Mouse (Mus musculus): Measurements from ENCODE around the gene Tmem107.

- TF ChIP-seq CTCF (IDR thresholded peaks at IDR 0.05; ENCODE audit: borderline replicate concordance, control insufficient read depth, extremely low read depth, insufficient read depth, low read length, poor library complexity) (no peak), POLR2A (IDR thresholded peaks at IDR 0.05; ENCODE audit: control insufficient read depth, extremely low read depth, insufficient read depth, low read length, poor library complexity) (no peak)
Observed at GRCm38 (mm10) chr11:69095511-69096231, 25.1 kb downstream of the Tmem107 start.
